Mouse (Mus musculus) T-helper 1 cell (primary cell): Measurements from ENCODE around the gene Slc45a3.

Experiments used
- in situ Hi-C: fragments of 300-600 bp; cut with MboI, MseI; formaldehyde crosslinking; loops from one replicate; pipeline ENCODE4 v1.15.1; 2025; ENCODE audit warnings: high pct_unique_total_duplicates

Slc45a3 gene

DNA sequence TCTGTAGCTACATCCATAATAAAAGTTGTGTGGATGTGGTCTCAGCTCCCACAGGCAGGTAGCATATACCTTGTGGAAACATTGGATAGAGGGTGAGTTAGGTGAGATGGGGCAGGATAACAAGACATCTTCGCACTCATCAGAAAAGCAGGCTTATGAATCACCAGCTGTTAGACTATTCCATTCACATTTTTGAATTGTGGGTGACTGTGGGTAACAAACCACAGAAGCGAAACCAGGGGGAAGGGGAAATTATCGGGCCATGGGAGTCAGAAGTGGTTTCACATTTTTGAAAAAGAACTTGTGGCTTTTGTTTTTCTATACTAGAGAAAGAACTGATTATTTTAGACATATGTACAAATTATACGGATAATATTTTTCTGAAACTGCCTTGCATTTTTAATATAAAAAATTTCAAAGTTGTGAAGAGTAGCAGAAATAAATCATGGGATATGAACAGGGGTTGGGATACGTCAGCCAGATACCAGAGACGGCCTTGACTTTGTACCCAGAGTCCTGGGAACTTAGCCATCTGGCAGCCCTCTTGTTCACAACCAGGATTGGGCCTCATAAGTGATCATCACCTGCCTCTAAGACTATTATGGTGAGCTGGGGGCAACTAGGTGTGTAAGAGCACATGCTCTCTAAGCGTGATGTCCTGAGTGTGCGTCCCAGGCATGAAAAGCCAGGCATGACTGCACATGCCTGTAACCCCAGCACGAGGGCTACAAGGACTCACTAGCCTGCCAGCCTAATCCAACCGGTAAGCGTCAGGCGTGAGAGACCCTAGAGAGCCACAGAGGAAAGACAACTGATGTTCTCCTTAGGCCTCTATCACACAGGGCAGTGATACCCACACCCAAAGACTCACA is 30.6 kb downstream of the Slc45a3 start:
- in situ Hi-C loops = no loop called here

DNA sequence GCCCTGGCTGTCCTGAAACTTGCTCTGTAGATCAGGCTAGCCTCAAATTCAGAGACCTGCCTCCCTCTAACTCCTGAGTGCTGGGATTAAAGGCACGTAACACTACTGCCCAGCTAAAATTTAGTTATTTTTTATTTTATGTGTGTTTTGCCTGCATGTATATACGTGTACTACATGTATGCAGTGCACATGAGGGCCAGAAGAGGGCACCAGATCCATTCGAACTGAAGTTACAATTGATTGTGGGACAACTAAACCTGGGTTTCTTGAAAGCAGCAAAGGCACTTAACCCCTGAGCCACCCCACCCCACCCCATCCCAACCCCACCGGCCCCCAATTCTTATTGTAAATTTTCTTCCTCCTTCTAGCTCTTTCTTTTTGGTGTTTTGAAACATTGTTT is 32.3 kb downstream of the Slc45a3 start:
- in situ Hi-C loops = loop anchor here (5.0 kb wide), 1 partner anchor 52 kb away; no protein-coding TSS in a partner anchor

DNA sequence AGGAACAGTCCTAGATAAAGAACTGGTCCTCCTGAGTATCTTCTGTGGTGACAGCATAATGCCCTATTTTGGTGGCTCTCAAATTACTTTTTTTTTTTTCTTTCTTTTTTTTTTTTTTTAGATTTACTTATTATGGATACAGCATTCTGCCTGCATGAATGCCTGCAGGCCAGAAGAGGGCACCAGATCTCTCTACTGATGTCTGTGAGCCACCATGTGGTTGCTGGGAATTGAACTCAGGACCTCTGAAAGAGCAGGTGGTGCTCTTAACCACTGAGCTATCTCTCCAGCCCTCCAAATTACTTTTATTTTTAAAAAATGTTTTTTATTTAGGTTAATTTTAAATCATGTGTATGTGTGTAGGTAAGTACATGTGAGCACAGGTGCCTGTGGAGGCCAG is 37.7 kb downstream of the Slc45a3 start:
- in situ Hi-C loops = no loop called here

DNA sequence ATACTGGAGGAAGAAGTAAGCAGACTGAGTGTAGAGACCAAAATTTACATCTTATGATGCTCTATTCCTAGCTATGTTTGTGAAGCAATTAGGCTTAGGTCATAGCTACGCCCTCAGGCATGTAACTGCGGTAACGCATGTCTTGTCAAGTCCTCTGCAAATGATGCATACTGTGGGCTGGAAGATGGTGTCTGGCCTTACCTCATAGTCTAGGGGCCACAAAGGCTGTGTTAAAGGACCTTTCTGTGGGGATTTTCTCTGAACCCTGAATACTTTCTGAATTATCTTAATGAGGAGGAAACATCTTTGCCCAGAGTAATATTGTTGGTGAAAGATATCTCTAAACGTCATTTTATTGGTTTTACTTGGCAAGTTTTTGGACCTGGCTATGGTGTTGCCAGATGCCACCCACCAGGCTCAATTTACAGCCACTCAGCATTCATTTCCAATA is 39.1 kb downstream of the Slc45a3 start:
- in situ Hi-C loops = no loop called here

DNA sequence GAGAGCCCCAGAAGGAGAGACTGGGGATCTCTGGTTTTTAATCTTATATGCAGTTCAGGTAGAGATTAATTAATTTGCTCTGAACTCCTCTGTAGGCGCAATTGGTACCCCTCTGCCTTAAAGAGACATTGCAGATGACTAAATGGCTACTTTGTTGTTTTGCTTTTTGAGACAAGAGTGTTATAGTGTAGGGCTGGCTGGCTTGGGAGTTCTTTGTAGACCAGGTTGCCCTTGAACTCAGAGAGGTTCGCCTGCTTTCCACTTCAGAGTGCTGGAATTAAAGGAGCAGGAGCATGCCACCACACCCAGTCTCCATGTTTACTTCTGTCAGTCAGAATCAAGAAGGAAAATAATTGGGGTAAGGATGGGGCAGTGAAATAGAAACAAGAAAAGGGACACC is 40.3 kb downstream of the Slc45a3 start:
- in situ Hi-C loops = no loop called here

DNA sequence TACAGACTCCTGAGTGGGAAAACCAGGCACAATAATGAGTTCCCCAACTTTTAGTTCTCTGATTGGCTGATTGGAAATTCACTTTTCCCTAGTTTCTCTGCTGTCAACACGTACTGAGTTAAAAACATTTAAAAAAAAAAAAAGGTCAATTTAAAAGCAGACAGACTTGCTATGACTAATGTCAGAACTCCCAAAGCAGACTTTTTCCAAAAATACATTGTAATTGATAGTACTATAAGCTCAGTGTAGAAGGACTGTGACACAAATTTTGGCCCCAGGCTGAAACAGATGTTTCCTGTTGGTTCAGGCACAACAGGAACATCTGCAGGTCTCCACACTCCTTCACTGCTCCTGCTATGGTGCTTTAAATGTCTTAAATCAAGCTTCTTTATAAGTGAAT is 41.0 kb downstream of the Slc45a3 start:
- in situ Hi-C loops = no loop called here

DNA sequence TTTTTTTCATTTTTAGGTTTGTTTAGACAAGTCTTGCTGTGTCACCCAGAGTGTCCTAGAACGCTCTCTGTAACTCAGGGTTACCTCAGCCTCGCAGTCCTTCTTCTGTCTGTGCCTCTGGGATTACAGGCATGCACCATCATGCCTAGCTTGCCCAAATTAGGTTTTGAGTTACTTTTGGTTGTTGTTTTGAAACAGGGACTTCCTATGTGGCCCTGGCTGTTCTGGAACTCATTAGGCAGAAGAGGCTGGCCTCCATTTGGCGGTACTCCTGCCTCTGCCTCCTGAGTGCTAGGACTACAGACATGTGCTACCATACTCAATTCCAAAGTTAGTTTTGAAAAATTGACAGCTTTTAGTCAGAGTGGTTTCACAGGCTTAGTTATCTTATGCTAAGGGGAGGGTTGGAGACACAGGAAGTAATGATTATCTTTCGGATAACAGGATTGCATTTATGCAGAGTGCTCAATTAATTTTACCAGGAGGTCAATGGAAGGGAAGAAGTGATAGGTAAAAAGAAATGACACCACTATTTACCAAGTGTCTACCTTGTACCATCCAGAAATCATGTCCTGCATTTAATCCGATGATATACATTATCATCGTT is 41.9 kb downstream of the Slc45a3 start:
- in situ Hi-C loops = no loop called here

DNA sequence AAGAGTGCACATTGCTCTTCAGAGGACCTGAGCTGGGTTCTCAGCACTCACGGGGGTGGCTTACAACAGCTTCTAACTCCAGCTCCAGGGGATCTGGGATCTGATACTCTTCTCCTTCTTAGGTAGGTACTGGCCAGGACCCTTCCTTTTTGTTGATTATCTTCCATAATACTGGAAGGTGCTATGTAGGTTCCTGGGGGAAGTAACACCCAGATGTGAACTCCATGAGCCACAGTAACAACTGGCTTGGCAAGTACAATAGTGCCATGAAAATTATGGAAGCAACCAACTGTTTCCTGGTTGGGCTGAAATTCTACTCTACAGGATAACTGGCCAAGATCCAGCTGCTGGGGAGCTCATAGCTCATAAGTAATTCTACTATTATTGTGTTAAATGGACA is 42.7 kb downstream of the Slc45a3 start:
- in situ Hi-C loops = no loop called here

DNA sequence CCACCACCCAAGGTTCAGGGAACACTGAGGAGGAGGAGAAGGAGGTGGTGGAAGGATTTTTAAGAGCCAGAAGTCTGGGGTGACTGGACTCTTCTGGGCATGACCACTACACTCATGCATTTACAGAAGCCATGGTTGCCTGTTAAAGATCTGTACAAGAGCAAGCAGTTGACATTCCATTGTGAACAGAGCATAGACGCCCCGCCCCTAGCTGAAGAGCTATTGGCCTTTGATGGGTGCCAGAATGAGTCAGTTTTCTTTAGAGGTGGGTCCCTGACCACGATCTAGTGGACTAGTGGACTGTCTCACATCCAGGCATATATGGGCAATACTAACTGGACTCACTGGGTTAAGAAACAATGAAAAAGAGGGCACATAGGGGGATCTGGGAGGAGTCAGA is 43.3 kb downstream of the Slc45a3 start:
- in situ Hi-C loops = no loop called here

DNA sequence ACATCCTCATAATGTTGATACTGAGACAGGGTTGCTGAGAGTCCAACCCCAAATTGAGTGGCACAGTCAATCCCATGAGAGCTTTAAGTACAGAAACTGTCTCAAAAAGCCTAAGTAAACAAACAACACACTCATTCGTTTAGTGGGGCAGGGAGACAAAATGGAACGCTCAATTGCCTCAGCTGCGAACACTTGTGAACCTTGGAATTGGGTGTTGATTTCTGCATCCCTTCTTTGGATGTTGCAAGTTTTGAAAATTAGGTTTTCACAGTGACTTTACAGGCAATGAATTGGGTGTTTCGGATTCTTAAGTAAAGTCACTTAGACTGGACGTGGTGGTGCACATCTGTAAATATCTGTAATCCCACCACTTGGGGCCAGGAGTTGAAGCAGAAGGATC is 44.0 kb downstream of the Slc45a3 start:
- in situ Hi-C loops = no loop called here

DNA sequence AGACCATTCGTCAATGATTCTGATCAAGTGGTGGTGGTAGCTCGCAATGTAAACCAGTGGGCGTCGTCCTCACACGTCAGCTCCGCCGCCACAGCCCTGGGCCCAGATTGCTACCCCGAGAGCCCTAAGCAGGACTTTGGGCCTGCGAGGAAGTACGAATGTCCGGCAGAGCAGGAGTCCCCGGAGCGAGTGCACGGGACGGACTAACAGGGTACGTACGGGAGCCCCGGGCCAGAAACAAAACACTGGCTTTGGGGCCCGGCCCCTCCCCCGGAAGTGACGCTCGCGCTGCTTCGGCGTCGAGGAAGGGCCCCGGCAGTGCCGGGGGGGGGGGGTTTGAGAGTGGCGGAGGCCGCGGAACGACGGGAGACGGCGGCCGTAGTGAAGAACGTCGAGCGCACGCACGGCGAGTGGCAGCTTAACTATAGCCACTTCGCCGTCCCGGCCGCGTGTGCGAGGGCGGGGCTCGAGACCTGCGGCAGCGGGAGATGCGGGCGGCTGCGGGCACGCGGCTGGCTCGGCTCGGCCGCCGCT is 44.6 kb downstream of the Slc45a3 start, which contains the start of gene Elk4:
TSS of gene Elk4 (plus strand) at position 326 of the 534 bp plus-strand sequence.
- in situ Hi-C loops = no loop called here

DNA sequence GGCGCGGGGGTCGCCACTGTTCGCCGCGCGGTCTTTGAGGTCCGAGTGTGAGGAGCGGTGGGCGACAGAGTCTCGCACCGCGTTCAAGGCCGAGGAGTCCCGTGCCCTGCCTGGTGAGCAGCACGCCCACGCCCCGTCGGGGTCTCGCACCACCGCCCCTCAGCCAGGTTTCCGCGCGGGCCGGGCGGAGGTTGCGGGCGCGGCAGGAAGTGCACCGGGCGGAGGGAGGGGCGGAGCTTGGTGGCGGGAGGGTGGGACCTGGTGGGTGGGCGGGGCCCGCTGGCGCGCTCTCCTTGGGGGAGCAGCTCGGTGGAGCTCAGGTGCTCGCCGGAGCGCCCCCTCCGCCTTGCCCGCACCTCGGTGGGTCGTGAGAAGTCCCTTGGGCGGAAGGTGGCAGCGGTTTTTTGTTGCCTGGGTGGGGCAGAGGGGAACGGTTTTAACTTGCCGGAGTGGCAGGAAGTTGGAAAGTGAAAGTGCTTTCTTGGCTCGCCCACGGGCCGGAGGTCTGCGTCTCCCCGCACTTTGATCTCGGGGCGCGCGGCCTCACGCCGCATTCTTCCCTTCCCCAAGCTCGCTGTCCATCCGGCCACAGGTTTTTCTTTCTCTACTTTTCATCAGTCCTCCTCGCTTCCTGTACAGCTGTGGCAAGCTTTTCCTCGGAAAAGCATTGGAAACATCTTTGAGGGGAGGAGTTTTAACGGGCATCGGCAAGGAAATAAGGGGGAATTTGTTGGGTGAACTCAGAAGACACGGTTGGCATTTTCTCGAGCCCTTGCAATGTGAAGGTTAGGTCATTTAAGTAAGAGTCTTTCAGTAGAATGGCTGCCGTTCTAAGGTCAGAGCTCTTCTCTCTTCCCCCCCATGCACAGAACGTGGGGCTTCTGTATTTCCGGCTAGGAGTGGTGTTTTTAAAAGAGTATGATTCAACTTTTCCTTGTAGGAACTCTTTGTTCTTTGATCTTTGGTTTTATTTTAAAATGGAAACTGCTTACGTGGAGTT is 45.4 kb downstream of the Slc45a3 start:
- in situ Hi-C loops = no loop called here

DNA sequence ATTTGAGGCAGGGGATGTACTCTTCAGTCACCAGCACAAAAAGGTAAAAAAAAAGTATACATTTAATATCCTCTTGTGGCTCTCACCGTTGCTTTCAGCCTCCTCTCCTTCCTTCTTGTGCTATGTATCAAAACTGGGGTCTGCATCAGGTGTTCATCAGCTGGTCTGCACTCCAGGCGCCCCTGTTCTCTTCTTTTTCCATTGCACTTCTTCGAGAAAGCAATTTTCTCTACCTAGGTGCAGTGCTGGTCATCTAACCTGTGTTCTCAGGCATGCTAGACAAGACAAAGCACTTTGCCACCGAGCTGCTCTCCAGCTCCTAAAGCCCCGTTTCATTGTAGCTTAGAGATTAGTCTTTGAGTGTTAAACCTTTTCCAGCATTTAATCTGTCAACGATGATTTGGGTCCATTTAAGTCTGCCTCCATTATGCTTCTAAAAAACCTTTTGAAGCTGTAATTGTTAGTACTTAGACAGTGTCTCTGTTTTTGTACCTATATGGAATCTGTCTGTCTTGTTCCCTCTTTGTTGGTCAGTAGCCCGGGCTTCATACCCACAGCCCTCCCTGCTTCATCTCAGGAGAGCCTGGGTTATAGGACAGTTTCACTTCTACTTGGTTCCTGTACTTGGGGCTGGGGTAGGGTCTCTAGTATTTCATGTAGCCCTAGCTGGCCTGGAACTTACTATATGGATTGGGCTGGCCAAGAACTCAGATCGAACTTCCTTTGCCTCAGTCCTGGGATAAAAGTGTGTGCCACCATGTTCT is 46.3 kb downstream of the Slc45a3 start:
- in situ Hi-C loops = no loop called here

DNA sequence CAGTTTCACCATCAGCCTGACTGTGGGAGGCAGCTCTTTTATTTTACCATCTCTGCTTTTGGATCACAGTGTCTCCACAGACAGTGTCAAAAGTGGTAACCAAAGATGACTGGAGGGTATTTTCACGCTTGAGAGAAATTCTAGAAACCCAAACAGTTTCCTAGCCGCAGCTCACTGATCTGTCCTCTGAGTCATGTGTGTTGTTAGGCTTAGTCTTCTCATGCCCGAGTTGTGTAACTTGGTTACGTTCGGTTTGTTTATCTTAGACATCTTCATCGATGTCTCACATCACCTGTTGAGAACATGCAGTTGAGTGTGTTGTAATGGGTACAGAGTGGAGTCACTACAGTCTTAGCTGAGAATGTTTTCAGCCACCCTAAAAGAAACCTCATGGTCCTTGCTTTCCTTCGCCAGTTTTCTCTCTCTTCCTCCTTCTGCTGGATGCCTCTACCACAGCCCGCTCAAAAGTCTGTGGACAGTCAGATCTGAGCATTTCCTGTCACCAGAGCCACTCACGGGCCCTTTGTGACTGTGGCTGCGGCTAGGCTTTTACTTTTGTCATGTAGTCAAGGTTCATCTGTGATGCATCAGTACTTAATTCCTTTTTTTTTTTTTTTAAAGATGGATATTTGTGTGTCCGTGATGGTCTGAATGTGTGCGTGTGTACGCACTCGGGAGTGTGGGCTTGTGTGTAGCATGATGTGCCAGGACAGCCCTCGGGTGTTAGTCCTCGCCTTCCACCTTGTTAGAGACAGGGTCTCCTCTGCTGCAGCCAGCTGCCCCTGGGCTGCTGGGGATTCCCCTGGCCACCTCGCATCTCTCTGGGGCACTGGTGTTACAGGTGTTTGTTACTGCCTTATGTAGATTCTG is 48.1 kb downstream of the Slc45a3 start:
- in situ Hi-C loops = no loop called here

DNA sequence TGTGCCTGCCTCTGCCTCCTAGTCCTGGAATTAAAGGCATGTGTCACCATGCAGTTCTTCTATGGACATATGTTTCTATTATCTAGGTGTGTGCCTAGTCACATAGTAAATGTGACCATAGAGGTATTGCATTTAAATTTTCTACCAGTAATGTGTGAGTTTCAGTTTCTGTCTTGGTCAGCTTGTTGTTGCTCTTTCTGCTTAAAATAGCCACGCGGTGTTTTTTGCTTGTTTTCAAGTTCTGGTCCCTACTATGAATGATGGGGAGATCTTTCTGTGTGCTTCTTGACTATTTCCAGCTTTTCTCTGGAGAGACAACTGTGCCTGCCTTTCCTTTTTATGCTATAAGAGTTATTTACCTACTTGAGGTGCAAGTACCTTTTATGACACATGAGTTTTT is 49.0 kb downstream of the Slc45a3 start:
- in situ Hi-C loops = no loop called here

DNA sequence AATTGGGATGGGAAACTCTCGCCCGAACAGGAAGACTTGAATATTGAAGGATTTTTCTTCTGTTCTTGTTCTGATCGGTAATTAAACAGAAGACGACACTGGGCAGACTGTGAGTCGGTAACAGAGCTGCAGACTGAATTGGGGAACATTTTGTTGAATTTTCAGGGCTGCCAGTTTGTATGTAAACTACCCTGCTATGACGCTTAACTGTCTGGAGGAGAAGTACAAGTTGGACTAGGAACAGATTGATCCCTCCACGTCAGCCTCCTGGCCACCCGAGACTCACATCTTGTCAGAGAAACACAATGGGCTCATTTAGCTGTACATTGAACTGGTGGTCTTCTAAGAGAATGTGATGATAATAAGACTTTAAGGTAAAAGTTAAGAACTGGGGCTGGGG is 50.1 kb downstream of the Slc45a3 start:
- in situ Hi-C loops = no loop called here

DNA sequence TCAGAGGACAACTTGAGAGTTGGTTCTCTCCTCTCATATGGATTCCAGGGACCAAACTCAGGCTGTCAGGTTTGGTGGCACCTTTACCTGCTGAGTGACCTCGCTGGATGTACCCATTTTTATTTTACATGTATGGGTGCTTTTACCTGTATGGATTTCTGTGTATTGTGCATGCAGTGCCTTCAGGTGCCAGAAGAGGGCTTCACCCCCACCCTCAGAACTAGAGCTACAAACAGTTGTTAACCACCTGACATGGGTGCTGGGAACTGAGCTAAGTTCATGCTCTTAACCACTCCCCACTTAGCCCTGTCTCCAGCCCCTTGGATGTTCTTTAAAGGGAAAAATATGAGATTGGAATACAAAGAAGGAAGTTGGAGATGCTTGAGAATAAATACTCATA is 52.0 kb downstream of the Slc45a3 start:
- in situ Hi-C loops = no loop called here

DNA sequence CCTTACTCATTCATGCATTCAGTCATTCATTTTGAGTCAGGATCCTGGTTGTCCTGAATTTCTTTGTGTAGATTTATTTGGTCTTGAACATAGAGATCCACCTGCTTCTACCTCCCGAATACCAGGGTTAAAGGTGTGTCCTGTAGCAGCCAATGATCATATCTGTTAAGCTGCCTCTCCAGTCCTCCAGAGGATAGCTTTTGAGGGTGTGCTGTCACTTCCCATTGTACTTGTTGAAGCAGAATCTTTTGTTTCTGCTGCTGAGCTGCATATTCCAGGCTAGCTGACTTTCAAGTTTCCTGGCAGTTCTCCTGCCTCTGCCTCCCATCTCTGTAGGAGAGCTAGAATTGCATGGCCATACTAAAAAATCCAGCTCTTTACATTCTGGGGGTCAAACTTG is 53.9 kb downstream of the Slc45a3 start:
- in situ Hi-C loops = no loop called here

DNA sequence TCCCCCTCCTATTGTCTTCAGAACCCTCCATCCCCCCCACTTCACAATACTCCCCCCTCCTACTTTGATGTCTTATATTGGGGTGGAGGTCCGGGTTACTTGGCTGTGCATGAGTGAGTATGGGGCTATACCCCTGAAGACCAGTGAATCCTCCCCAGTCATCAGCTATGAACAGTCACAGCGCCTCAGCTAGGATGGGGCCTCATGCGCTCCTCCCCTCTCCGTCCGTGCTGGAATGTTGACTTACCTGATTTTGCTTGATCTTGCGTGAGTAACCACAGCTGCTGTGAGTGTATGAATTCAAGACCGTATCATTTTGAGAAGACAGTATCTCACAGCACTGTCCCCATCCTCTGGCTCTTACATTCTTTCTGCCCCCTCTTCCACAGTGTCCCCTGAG is 57.1 kb downstream of the Slc45a3 start:
- in situ Hi-C loops = no loop called here

DNA sequence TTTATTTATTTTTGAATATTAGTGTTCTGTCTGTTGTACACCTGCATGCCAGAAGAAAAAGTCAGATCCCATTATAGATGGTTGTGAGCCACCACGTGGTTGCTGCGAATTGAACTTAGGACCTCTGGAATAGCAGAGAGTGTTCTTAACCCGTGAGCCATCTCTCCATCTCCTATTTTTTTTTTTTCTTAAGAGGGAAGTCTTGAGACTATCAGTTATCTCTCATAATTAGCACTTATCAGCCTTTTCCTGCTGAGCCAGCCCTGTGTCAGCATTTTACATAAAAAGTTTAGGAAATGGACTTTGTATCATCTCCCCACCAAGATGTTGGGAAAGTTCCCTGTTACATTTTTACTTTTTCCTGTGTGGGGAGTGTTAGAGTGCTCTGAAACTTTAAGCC is 59.3 kb downstream of the Slc45a3 start:
- in situ Hi-C loops = no loop called here
